Mouse (Mus musculus) lung, postnatal 0 days (tissue): ENCODE data around the gene Adap2.

ENCODE experiments used
- CTCF ChIP-seq: IDR thresholded peaks from 2 replicates; pipeline ENCODE4 v1.5.1; 2016; ENCODE audit warnings: antibody characterized with exemption, mild to moderate bottlenecking
- EP300 ChIP-seq: IDR thresholded peaks from 2 replicates; pipeline ENCODE4 v1.6.1; 2016; ENCODE audit warnings: antibody characterized with exemption, mild to moderate bottlenecking, control low read depth

- TF ChIP-seq CTCF (no peak), EP300 (no peak)
These were observed 64.9 kb downstream of the Adap2 start for GRCm38 (mm10) chr11:80218657-80219293.
